Mouse (Mus musculus) liver, postnatal 0 days (tissue): ENCODE data around the gene Scml2. TPM values are rescaled to one million over a fixed set of nuclear protein-coding genes. Genes with fewer than 3 reads are reported as not detected.
"Not testable (repeated sequence)": the region's sequence is repeated elsewhere in the genome, so short reads cannot be mapped to it uniquely, and the experiment has no call there.

Experiments used
- ATAC-seq: fragments of 200-750 bp; cut with Nextera tagmentation; 2 replicates; pipeline ENCODE4 v1.8.0; 2017; ENCODE audit warnings: mild to moderate bottlenecking, moderate library complexity
- DNase-seq: peaks from one replicate; pipeline ENCODE4 v3.0.0-alpha.2; 2016
- H3K27ac ChIP-seq: fragments of 300-500 bp; sonication (generic); 2 replicates; pipeline ENCODE4 v1.5.1; 2014; ENCODE audit warnings: antibody characterized with exemption, moderate library complexity, mild to moderate bottlenecking, low read depth
- H3K27me3 ChIP-seq: fragments of 300-500 bp; sonication (generic); 2 replicates; pipeline ENCODE4 v1.6.1; 2014; ENCODE audit warnings: low read length, control low read depth, mixed read lengths; ENCODE audit not compliant: insufficient read depth
- H3K36me3 ChIP-seq: fragments of 300-500 bp; sonication (generic); replicated peaks from 2 replicates; pipeline ENCODE4 v1.6.1; 2014; ENCODE audit warnings: mild to moderate bottlenecking, control low read depth, low read length, moderate library complexity, mixed read lengths; ENCODE audit not compliant: insufficient read depth
- H3K4me1 ChIP-seq: fragments of 300-500 bp; sonication (generic); 2 replicates; pipeline ENCODE4 v1.6.1; 2014; ENCODE audit warnings: antibody characterized with exemption, mild to moderate bottlenecking, control low read depth; ENCODE audit not compliant: insufficient read depth
- H3K4me2 ChIP-seq: fragments of 300-500 bp; sonication (generic); 2 replicates; pipeline ENCODE4 v1.6.1; 2014; ENCODE audit warnings: low read depth, mild to moderate bottlenecking, low read length, moderate library complexity, mixed read lengths
- H3K4me3 ChIP-seq: fragments of 300-500 bp; sonication (generic); 2 replicates; pipeline ENCODE4 v1.5.1; 2014; ENCODE audit warnings: low read depth, low read length
- H3K9ac ChIP-seq: fragments of 300-500 bp; sonication (generic); replicated peaks from 2 replicates; pipeline ENCODE4 v1.6.1; 2014; ENCODE audit warnings: mild to moderate bottlenecking, moderate library complexity
- H3K9me3 ChIP-seq: fragments of 300-500 bp; sonication (generic); 2 replicates; pipeline ENCODE4 v1.6.1; 2016; ENCODE audit warnings: mild to moderate bottlenecking, control low read depth, low read length, mixed read lengths
- CTCF ChIP-seq: sonication (generic); IDR thresholded peaks from 2 replicates; pipeline ENCODE4 v1.5.1; 2016; ENCODE audit warnings: antibody characterized with exemption, low read depth
- EP300 ChIP-seq: IDR thresholded peaks from 2 replicates; pipeline ENCODE4 v1.6.1; 2016; ENCODE audit warnings: antibody characterized with exemption, low read depth, mild to moderate bottlenecking
- WGBS: fragments of 180-500 bp; shearing (Covaris S2); extraction: QIAGEN DNeasy Blood & Tissue Kit; methylation state at CpG from one replicate; pipeline ENCODE4 v1.1.7; 2014; ENCODE audit not compliant: insufficient replicate concordance; 5-methylcytosine and 5-hydroxymethylcytosine counted together
- polyA plus RNA-seq: library from polyadenylated mRNA; unstranded; fragments of >200 nt; fragmentation: Nextera tagmentation; extraction: Ambion mirVana; gene quantifications from 2 replicates; pipeline ENCODE4 v1.2.1, GENCODE M21; 2015

Gene Scml2
- 0.25 and 0.31 TPM in 2 replicates for polyA plus RNA-seq

DNA sequence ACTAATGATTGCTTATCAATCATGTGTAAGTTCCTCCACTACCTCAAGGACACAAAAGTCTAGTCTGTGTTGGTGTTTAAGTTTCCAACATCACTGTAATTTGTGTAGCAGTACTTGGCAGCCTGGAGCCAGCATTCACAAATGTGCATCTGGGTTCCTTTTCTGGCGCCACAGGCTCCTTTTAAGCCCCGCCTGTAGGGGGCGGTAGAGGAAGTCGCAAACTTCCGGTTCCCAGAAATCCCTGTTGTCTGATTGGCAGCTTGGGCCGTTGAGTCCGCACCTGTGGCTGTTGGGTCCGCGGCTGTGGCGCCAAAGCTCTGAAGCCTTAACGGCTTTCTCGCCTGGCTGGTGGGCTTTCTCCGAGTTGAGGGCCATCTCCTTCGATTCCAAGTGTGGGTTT lies at the start of gene Scml2:
TSS of gene Scml2 (plus strand) at position 301 of the 400 bp plus-strand sequence.
- WGBS = 60% methylated on average over 1 of the region's 14 CpGs
- H3K27me3 ChIP-seq, H3K9ac ChIP-seq, H3K4me1 ChIP-seq, H3K4me2 ChIP-seq, ATAC-seq, H3K4me3 ChIP-seq, H3K36me3 ChIP-seq, H3K9me3 ChIP-seq, DNase-seq, H3K27ac ChIP-seq: not testable (repeated sequence)

DNA sequence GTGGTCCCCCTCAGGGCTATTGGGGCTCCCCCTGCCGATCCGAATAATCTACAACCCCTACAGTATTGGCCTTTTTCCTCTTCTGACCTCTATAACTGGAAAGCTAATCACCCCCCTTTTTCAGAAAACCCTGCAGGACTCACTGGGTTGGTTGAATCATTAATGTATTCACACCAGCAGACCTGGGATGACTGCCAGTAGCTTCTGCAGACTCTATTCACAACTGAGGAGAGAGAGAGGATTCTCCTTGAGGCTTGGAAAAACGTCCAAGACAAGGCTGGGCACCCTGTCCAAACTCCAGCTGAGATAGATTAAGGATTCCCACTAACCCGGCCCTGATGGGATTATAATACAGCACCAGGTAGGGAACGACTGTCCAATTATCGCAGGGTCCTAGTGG lies 41.4 kb upstream of the Scml2 start:
- not testable (repeated sequence) for H3K27me3 ChIP-seq, H3K9me3 ChIP-seq, H3K4me1 ChIP-seq, H3K27ac ChIP-seq, DNase-seq, H3K9ac ChIP-seq, H3K4me3 ChIP-seq, H3K4me2 ChIP-seq, ATAC-seq, H3K36me3 ChIP-seq
- WGBS = 76% methylated on average over 6 of the region's 6 CpGs

DNA sequence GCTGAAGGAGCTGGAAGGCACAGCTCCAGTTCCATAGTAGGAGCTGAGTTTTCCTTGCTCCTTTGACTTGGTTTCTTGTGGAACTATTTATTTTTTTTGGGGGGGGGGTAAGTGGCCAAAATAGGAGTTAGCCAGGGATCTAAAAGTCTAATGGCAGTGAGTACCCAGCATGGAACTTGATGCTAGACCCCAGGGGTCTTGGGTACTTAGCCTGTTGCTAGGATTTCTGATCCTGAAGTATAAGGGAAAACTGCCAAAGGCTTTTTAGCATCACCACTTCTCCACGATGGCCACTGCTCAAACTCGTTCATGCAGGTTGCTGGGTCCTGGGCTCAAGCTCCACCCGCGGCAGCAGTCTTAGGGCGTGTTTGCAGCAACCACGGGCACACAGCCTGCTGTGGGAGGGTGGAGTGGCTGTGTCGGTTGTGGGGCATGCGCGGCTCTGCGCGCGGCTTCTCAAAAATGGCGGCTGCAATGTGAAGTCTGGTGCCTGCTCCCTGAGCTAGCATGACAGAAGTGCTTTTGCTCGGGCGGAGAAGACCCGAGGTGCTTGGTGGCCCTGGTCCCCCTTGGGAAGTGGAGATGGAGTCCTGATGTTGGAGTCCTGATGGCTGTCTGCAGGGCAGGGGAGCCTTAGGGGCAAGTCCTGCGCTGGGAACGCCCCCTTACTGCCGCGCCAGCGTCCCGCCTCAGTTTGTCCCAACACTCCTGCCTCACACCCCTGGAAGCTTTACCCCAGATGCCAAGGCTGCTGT lies 45.5 kb downstream of the Scml2 start:
- WGBS = 12% methylated on average over 21 of the region's 22 CpGs
- TF ChIP-seq CTCF (no peak), EP300 (no peak)
- peak; percentile 76 for ATAC-seq
- Histone ChIP-seq H3K4me3 (peak overlapping the region; percentile 55), H3K9me3 (no peaks in the 10 kb centered on the region), H3K27ac (no peak overlapping the region), H3K4me2 (peak overlapping the region; percentile 74), H3K4me1 (0 out of 2 replicates have a peak, but pooled peaks cover 2% of the 10 kb centered on the region), H3K9ac (peak overlapping the region; percentile 51; the same call in 1 of the 2 replicates), H3K36me3 (no peaks in the 10 kb centered on the region), H3K27me3 (no peaks in the 10 kb centered on the region)
- peak; percentile 44 for DNase-seq

GRCm38 (mm10) chrX:161163069-161163416 lies 46.0 kb downstream of the Scml2 start:
- H3K4me2 ChIP-seq = peak overlapping the region; percentile 74
- H3K4me1 ChIP-seq = 0 out of 2 replicates have a peak, but pooled peaks cover 2% of the 10 kb centered on the region
- no peak for TF ChIP-seq EP300
- TF ChIP-seq CTCF = no peak
- H3K4me3 ChIP-seq = peak overlapping the region; percentile 55
- no peaks in the 10 kb centered on the region for H3K27me3 ChIP-seq
- WGBS = 16% methylated on average over 6 of the region's 6 CpGs
- no peak overlapping the region for H3K27ac ChIP-seq
- no peak for ATAC-seq
- H3K9me3 ChIP-seq = no peaks in the 10 kb centered on the region
- H3K9ac ChIP-seq = peak overlapping the region; percentile 51; the same call in 1 of the 2 replicates
- no peaks in the 10 kb centered on the region for H3K36me3 ChIP-seq
- peak; percentile 6 for DNase-seq

DNA sequence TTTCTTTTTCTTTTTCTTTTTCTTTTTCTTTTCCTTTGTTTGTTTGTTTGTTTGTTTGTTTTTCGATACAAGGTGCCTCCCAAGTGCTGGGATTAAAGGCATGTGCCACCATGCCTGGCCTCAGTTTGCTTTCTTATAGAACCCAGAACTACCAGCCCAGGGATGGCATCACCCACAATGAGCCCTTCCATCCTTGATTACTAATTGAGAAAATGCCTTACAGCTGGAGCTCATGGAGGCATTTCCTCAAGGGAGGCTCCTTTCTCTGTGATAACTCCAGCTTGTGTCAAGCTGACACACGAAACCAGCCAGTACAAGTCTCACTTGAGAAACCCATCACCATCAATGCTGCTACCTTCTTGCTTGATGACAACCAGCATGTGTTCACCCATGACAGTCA lies 170.2 kb downstream of the Scml2 start, which contains the start of gene Gm15262:
TSS of gene Gm15262 (plus strand) at position 301 of the 400 bp plus-strand sequence.
- H3K27ac ChIP-seq, DNase-seq, H3K9me3 ChIP-seq, H3K4me1 ChIP-seq, H3K27me3 ChIP-seq, ATAC-seq, H3K9ac ChIP-seq, H3K36me3 ChIP-seq, H3K4me2 ChIP-seq, H3K4me3 ChIP-seq: not testable (repeated sequence)
- 66% methylated on average over 2 of the region's 2 CpGs for WGBS

Other genes starting within 250 kb of the Scml2 start
- gene Gja6, start 210.1 kb upstream of the Scml2 start, polyA plus RNA-seq = 0.07 and 0.08 TPM in 2 replicates
- gene Cdkl5, start 122.5 kb upstream of the Scml2 start, polyA plus RNA-seq = 0.30 and 0.34 TPM in 2 replicates
- gene Gm15262, start 170.3 kb downstream of the Scml2 start, polyA plus RNA-seq = not detected in 2 replicates